Mouse (Mus musculus): ENCODE measurements around the gene 1110004F10Rik.

1110004F10Rik gene

GRCm38 (mm10) chr7:116093466-116093850 is 54.3 kb downstream of the 1110004F10Rik start:
- DNase-seq (ENCODE audit: low spot score): no peak

GRCm38 (mm10) chr7:116099952-116100528 is 60.8 kb downstream of the 1110004F10Rik start:
- no peak for DNase-seq (ENCODE audit: low spot score)

- no peak for DNase-seq (ENCODE audit: low spot score)
Observed at GRCm38 (mm10) chr7:116103091-116103490, 63.9 kb downstream of the 1110004F10Rik start.

GRCm38 (mm10) chr7:116110661-116111060 is 71.5 kb downstream of the 1110004F10Rik start:
- no peak for DNase-seq (ENCODE audit: low spot score)

GRCm38 (mm10) chr7:116111546-116111945 is 72.3 kb downstream of the 1110004F10Rik start:
- DNase-seq (ENCODE audit: low spot score): no peak

GRCm38 (mm10) chr7:116115216-116115930 is 76.2 kb downstream of the 1110004F10Rik start:
- DNase-seq (ENCODE audit: low spot score): no peak

GRCm38 (mm10) chr7:116115991-116116390 is 76.8 kb downstream of the 1110004F10Rik start:
- DNase-seq (ENCODE audit: low spot score): no peak

- no peak for DNase-seq (ENCODE audit: low spot score)
Observed at GRCm38 (mm10) chr7:116119306-116119857, 80.2 kb downstream of the 1110004F10Rik start.

GRCm38 (mm10) chr7:116120737-116121136 is 81.5 kb downstream of the 1110004F10Rik start:
- DNase-seq (ENCODE audit: low spot score): no peak

GRCm38 (mm10) chr7:116121202-116121601 is 82.0 kb downstream of the 1110004F10Rik start:
- no peak for DNase-seq (ENCODE audit: low spot score)

GRCm38 (mm10) chr7:116122981-116123596 is 83.9 kb downstream of the 1110004F10Rik start:
- DNase-seq (ENCODE audit: low spot score): no peak

- no peak for DNase-seq (ENCODE audit: low spot score)
Observed at GRCm38 (mm10) chr7:116123597-116123985, 84.4 kb downstream of the 1110004F10Rik start.

- DNase-seq (ENCODE audit: low spot score): no peak
Observed at GRCm38 (mm10) chr7:116124057-116124456, 84.9 kb downstream of the 1110004F10Rik start.

- DNase-seq (ENCODE audit: low spot score): no peak
Observed at GRCm38 (mm10) chr7:116125671-116126070, 86.5 kb downstream of the 1110004F10Rik start.

GRCm38 (mm10) chr7:116127052-116127451 is 87.9 kb downstream of the 1110004F10Rik start:
- no peak for DNase-seq (ENCODE audit: low spot score)

GRCm38 (mm10) chr7:116128286-116128685 is 89.1 kb downstream of the 1110004F10Rik start:
- DNase-seq (ENCODE audit: low spot score): no peak

GRCm38 (mm10) chr7:116129374-116129773 is 90.2 kb downstream of the 1110004F10Rik start:
- no peak for DNase-seq (ENCODE audit: low spot score)

GRCm38 (mm10) chr7:116131390-116131789 is 92.2 kb downstream of the 1110004F10Rik start:
- DNase-seq (ENCODE audit: low spot score): no peak

GRCm38 (mm10) chr7:116132078-116132477 is 92.9 kb downstream of the 1110004F10Rik start:
- DNase-seq (ENCODE audit: low spot score): peak; percentile 68

GRCm38 (mm10) chr7:116134413-116135292 is 95.5 kb downstream of the 1110004F10Rik start:
- DNase-seq (ENCODE audit: low spot score): no peak

GRCm38 (mm10) chr7:116137149-116137548 is 98.0 kb downstream of the 1110004F10Rik start:
- no peak for DNase-seq (ENCODE audit: low spot score)

GRCm38 (mm10) chr7:116137671-116138070 is 98.5 kb downstream of the 1110004F10Rik start:
- DNase-seq (ENCODE audit: low spot score): no peak

Measured in left cerebral cortex, adult 11 months (tissue).